Mouse (Mus musculus) embryonic facial prominence, embryonic 10.5 days (tissue): ENCODE measurements around the gene Tbc1d8b. TPM values are rescaled to one million over a fixed set of nuclear protein-coding genes. Genes with fewer than 3 reads are reported as not detected.
A peak's percentile ranks its signal among the peaks of the same experiment; 100 is the strongest.
"Not testable (repeated sequence)": the region's sequence is repeated elsewhere in the genome, so short reads cannot be mapped to it uniquely, and the experiment has no call there.

Source experiments
- DNase-seq: peaks from one replicate; pipeline ENCODE4 v3.0.0-alpha.2; 2017; ENCODE audit warnings: low spot score
- H3K27ac ChIP-seq: fragments of 300-500 bp; sonication (generic); replicated peaks from 2 replicates; pipeline ENCODE4 v1.5.1; 2016; ENCODE audit warnings: mild to moderate bottlenecking
- H3K27me3 ChIP-seq: fragments of 300-500 bp; sonication (generic); replicated peaks from 2 replicates; pipeline ENCODE4 v1.6.1; 2016; ENCODE audit warnings: low read depth, mild to moderate bottlenecking; ENCODE audit not compliant: poor library complexity, severe bottlenecking
- H3K36me3 ChIP-seq: fragments of 300-500 bp; sonication (generic); replicated peaks from 2 replicates; pipeline ENCODE4 v1.6.1; 2016; ENCODE audit warnings: mild to moderate bottlenecking, moderate library complexity
- H3K4me1 ChIP-seq: fragments of 300-500 bp; sonication (generic); 2 replicates; pipeline ENCODE4 v1.6.1; 2016
- H3K4me3 ChIP-seq: fragments of 300-500 bp; sonication (generic); 2 replicates; pipeline ENCODE4 v1.5.1; 2016; ENCODE audit warnings: mild to moderate bottlenecking, moderate library complexity
- H3K9me3 ChIP-seq: fragments of 300-500 bp; sonication (generic); 2 replicates; pipeline ENCODE4 v1.6.1; 2016; ENCODE audit warnings: mild to moderate bottlenecking
- WGBS: fragments of 180-500 bp; shearing (Covaris S2); methylation state at CpG from one replicate; pipeline ENCODE4 v1.1.7; 2016; 5-methylcytosine and 5-hydroxymethylcytosine counted together
- polyA plus RNA-seq: library from polyadenylated mRNA; unstranded; fragments of >200 nt; fragmentation: Nextera tagmentation; extraction: Ambion mirVana; gene quantifications from 2 replicates; pipeline ENCODE4 v1.2.1, GENCODE M21; 2016

Tbc1d8b gene
- polyA plus RNA-seq, 1 experiment from 2014 or later, result 0.74 TPM

DNA sequence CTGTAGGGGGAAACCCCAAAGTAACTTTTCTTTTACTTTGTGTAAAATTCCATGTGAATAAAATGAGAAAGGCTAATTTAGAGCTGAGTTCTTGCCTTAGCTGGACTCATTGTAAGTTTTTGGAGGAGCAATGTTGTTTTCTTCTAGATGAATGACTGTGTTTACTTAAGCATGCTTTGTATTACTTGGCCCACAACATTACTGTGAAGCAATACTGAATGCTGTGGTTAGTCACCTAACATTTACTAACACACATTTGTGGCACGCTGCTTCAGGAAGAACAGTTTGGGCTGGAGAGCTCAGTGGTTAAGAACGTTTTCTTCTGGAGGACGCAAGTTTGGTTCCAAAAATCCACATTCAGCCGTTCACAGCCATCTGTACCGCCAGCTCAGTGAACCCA is 52.3 kb downstream of the Tbc1d8b start:
- Histone ChIP-seq H3K27ac (no peak overlapping the region), H3K4me3 (no peak overlapping the region), H3K4me1 (no peaks in the 10 kb centered on the region), H3K27me3 (peaks cover 33% of the 10 kb centered on the region), H3K36me3 (no peaks in the 10 kb centered on the region), H3K9me3 (no peaks in the 10 kb centered on the region)
- no peak for DNase-seq
- WGBS, result 87% methylated on average over 5 of the region's 5 CpGs

- Histone ChIP-seq H3K27me3 (peaks cover 26% of the 10 kb centered on the region), H3K4me1 (no peaks in the 10 kb centered on the region), H3K9me3 (no peaks in the 10 kb centered on the region), H3K4me3 (no peak overlapping the region), H3K27ac (no peak overlapping the region), H3K36me3 (no peaks in the 10 kb centered on the region)
- DNase-seq, result peak; percentile 50
- 4% methylated on average over 1 of the region's 1 CpGs for WGBS
These were observed 67.1 kb downstream of the Tbc1d8b start for GRCm38 (mm10) chrX:139751855-139752254.

DNA sequence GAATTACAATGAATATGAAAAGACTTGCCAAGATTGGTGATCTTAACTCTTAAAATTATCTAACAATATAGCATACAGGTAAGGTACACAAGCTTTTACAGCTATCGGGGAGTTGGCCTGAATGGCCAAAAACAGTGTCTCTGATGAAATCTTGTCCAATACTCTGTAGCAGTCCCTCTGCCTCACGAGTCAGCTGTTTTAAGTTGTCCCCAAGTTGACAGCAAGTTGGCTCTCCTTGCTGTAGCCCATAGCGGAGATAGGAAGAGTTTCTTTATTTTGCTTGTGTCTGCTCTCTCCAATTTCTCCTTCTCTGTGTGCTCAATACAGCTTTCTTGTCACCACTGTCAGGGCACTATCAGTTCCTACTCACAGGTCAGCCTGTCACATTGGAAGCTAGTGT is 73.8 kb downstream of the Tbc1d8b start:
- not testable (repeated sequence) for H3K4me1 ChIP-seq, H3K9me3 ChIP-seq, H3K4me3 ChIP-seq, H3K27ac ChIP-seq, H3K36me3 ChIP-seq, DNase-seq
- 85% methylated on average over 3 of the region's 3 CpGs for WGBS
- peaks cover 20% of the 10 kb centered on the region for H3K27me3 ChIP-seq

DNA sequence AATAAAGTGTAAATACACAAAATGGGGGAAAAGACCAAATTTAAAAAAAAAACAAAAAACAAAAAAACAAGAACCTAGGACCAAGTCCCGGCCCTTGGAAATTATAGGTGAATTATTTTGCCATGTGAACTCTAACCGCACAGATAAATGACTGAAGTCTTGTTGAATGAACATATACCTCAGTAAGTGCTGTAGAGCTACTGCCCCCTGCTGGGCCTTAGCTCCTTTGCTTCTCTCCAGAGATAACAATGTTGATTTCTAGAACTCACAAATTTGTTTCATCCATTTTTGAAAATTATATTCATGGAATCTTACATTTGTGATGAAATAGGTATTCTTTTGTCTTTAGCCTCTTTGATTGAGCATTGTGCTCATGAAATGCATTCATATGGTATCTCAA is 77.8 kb downstream of the Tbc1d8b start:
- Histone ChIP-seq H3K27ac (no peak overlapping the region), H3K4me3 (no peak overlapping the region), H3K27me3 (0 out of 2 replicates have a peak, but pooled peaks cover 15% of the 10 kb centered on the region), H3K36me3 (no peaks in the 10 kb centered on the region), H3K9me3 (no peaks in the 10 kb centered on the region), H3K4me1 (no peaks in the 10 kb centered on the region)
- WGBS, result 89% methylated on average over 2 of the region's 2 CpGs
- peak; percentile 21 for DNase-seq

DNA sequence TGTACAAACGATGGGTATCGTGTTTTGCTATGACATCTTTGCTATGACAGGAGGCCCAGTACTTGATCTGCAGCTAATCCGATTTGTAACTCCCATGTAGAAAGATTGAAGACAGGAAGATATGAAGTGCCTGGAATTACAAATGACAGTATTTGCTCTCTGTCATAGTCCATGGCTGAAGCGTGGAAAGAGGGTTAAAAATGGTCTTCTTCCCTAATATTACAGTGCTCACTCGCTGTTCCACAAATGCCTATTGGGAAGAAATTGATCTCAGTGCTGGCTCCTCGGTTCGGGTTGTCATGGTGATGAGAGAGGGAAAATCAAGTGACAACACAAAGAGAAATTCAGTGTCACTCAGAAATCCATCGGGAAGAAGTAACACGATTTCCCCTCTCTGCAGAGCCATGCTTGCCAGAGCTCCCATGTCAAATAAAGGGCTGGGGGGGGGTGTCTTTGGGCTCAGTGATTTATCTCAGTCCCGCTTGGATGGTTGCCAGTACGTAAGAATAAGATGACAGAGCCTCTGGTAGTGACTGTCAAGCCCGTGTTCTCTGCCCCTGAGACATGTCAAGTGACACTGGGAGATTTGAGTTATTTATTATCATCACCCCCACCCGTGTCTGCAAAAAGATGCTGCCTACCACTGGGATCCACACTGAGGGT is 85.3 kb downstream of the Tbc1d8b start:
- Histone ChIP-seq H3K27ac (no peak overlapping the region), H3K27me3 (peaks cover 61% of the 10 kb centered on the region), H3K9me3 (no peaks in the 10 kb centered on the region), H3K36me3 (no peaks in the 10 kb centered on the region), H3K4me3 (no peak overlapping the region), H3K4me1 (no peaks in the 10 kb centered on the region)
- no peak for DNase-seq
- 83% methylated on average over 13 of the region's 13 CpGs for WGBS

DNA sequence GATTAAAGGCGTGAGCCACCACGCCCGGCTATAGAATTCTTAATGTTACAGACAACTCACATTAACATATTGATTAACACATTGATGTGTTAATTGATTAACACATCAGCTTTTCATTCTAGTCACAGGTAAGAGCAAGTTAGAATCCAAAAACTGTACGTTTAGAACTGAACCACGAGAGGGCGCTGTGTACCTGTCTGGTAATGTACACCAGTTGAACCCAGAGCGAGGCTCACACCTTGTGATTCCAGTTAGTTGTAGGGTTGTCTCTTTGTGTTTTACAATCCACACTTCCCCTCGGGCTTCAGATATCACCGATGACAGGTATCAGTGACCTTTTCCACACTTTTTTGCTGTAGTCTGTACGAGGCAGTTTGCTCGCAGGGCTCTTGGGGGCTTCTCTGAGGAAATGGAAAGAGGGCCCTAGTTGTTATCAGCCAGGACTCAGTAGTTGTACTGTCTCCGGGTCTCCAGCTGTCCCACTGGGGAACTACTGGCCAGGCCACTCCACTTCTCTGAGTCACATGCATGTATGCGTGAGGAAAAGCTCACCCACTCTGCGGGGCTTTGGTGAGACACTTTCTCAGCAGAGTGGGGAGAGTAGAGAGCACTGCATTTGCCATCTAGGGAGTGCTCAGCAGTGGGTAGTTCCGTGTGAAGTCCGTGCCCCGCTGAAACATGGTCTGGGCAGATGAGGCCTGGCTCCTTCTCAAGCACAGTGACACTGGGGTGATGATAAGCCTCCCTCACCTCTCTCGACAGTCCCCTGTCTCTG is 89.7 kb downstream of the Tbc1d8b start:
- Histone ChIP-seq H3K4me3 (no peak overlapping the region), H3K27me3 (peaks cover 72% of the 10 kb centered on the region), H3K36me3 (no peaks in the 10 kb centered on the region), H3K4me1 (no peaks in the 10 kb centered on the region), H3K27ac (no peak overlapping the region), H3K9me3 (no peaks in the 10 kb centered on the region)
- DNase-seq, result peak; percentile 51
- WGBS, result 32% methylated on average over 18 of the region's 18 CpGs

DNA sequence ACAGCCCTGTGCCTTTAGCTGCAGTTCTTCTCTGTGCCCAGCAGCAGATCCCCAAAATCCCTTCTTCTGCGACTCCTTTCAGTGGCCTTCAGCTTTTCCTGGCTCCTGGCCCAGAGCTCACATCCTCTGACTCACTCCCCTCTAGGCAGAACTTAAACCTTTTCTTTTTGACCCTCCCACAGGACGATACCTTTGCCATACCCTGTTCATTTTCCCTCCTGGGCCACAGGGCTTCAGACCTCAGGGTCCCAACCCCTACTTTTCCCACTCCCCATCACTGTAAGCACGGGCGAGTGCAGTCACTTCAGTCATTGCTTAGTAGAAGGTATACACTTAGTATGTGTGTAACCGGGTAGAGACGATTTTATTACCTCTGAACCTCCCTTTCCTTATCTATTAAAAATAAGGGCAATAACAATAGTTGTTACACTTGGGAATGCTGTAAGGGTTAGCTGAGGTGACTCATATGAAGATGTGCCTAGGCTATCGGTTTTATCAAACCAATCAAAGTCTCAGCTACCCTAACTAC is 90.4 kb downstream of the Tbc1d8b start:
- DNase-seq, result no peak
- Histone ChIP-seq H3K27ac (no peak overlapping the region), H3K4me1 (no peaks in the 10 kb centered on the region), H3K4me3 (no peak overlapping the region), H3K27me3 (peaks cover 73% of the 10 kb centered on the region), H3K36me3 (no peaks in the 10 kb centered on the region), H3K9me3 (no peaks in the 10 kb centered on the region)
- 77% methylated on average over 7 of the region's 7 CpGs for WGBS

DNA sequence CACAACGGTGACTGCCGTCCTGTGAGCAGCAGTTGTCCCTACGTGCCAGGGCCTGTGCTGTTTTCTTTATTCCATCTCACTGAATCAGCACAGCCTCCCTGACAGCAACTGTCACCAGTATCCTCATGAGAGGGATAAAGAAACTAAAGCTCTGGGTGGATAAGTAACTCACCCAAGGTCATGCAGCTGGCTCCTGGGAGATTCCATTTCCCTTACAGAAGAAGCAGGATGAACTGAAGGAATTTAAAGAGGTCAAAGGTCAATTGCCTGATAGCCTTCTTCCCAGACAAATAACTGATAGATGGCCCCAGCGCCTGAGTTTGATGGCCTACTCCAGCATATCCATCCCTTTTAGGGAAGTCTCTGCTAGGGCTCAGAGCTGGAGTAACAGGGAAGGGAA is 92.6 kb downstream of the Tbc1d8b start:
- Histone ChIP-seq H3K27ac (no peak overlapping the region), H3K4me1 (peaks cover 4% of the 10 kb centered on the region; the same call in 1 of the 2 replicates), H3K4me3 (no peak overlapping the region), H3K27me3 (peaks cover 77% of the 10 kb centered on the region), H3K36me3 (no peaks in the 10 kb centered on the region), H3K9me3 (no peaks in the 10 kb centered on the region)
- 36% methylated on average over 4 of the region's 4 CpGs for WGBS
- DNase-seq, result peak; percentile 8

- Histone ChIP-seq H3K27me3 (peaks cover 86% of the 10 kb centered on the region), H3K4me3 (no peak overlapping the region), H3K4me1 (peaks cover 6% of the 10 kb centered on the region; the same call in 1 of the 2 replicates), H3K36me3 (no peaks in the 10 kb centered on the region), H3K9me3 (no peaks in the 10 kb centered on the region), H3K27ac (no peak overlapping the region)
- 81% methylated on average over 1 of the region's 1 CpGs for WGBS
- DNase-seq, result no peak
These were observed 94.1 kb downstream of the Tbc1d8b start for GRCm38 (mm10) chrX:139778886-139779285.

DNA sequence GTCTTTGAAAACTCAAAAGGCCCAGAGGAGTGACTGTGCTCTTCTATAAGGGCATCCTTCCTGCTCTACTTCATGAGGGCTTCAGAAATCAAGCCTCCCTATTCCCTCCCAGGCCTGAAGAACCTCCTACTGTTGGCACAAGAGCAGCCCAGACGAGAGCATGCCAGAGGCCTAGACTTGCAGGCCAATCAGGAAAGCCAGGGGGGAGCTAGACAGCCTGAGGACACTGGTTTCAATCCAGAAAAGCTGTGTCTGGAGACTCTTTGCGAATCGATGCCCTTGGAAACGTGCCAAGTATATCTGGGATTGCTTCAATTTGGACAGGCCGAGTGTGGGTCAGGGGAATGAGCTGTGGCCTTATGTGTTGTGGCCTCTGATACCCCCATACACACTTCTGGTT is 94.6 kb downstream of the Tbc1d8b start:
- Histone ChIP-seq H3K27ac (no peak overlapping the region), H3K4me1 (peaks cover 6% of the 10 kb centered on the region; the same call in 1 of the 2 replicates), H3K36me3 (no peaks in the 10 kb centered on the region), H3K27me3 (peaks cover 85% of the 10 kb centered on the region), H3K9me3 (no peaks in the 10 kb centered on the region), H3K4me3 (no peak overlapping the region)
- no peak for DNase-seq
- 87% methylated on average over 5 of the region's 5 CpGs for whole genome bisulfite sequencing

- 67% methylated on average over 3 of the region's 3 CpGs for WGBS
- peaks cover 85% of the 10 kb centered on the region for H3K27me3 ChIP-seq
These were observed 96.2 kb downstream of the Tbc1d8b start for GRCm38 (mm10) chrX:139780988-139781387.

GRCm38 (mm10) chrX:139781563-139781962 is 96.8 kb downstream of the Tbc1d8b start:
- peaks cover 86% of the 10 kb centered on the region for H3K27me3 ChIP-seq
- peaks cover 6% of the 10 kb centered on the region; the same call in 1 of the 2 replicates for H3K4me1 ChIP-seq
- no peaks in the 10 kb centered on the region for H3K36me3 ChIP-seq
- no peak overlapping the region for H3K27ac ChIP-seq
- H3K9me3 ChIP-seq, result no peaks in the 10 kb centered on the region
- 78% methylated on average over 4 of the region's 4 CpGs for WGBS
- H3K4me3 ChIP-seq, result no peak overlapping the region
- DNase-seq, result no peak

More at GRCm38 (mm10) chrX:139780988-139781387, 96.2 kb downstream of the Tbc1d8b start:
- no peak for DNase-seq
- Histone ChIP-seq H3K36me3 (no peaks in the 10 kb centered on the region), H3K9me3 (no peaks in the 10 kb centered on the region), H3K4me3 (no peak overlapping the region), H3K27ac (no peak overlapping the region), H3K4me1 (peaks cover 6% of the 10 kb centered on the region; the same call in 1 of the 2 replicates)
